Mouse (Mus musculus) kidney, embryonic 14.5 days (tissue): ENCODE data around the gene Lingo1. TPM values are rescaled to one million over a fixed set of nuclear protein-coding genes. Genes with fewer than 3 reads are reported as not detected.

Experiments
- ATAC-seq: fragments of 200-750 bp; cut with Nextera tagmentation; 2 replicates; pipeline ENCODE4 v1.8.0; 2017; ENCODE audit warnings: moderate number of reproducible peaks, mild to moderate bottlenecking, moderate TSS enrichment, moderate library complexity; ENCODE audit not compliant: low FRiP score, low TSS enrichment
- H3K27ac ChIP-seq: fragments of 300-500 bp; sonication (generic); 2 replicates; pipeline ENCODE4 v1.5.1; 2014; ENCODE audit warnings: low read depth, mild to moderate bottlenecking, low read length, moderate library complexity, mixed read lengths
- H3K27me3 ChIP-seq: fragments of 300-500 bp; sonication (generic); 2 replicates; pipeline ENCODE4 v1.6.1; 2014; ENCODE audit warnings: mild to moderate bottlenecking, low read length; ENCODE audit not compliant: control insufficient read depth, insufficient read depth
- H3K36me3 ChIP-seq: fragments of 300-500 bp; sonication (generic); 2 replicates; pipeline ENCODE4 v1.6.1; 2014; ENCODE audit warnings: low read length, mixed read lengths; ENCODE audit not compliant: control insufficient read depth, insufficient read depth
- H3K4me1 ChIP-seq: fragments of 300-500 bp; sonication (generic); 2 replicates; pipeline ENCODE4 v1.6.1; 2014; ENCODE audit warnings: low read length, mixed read lengths; ENCODE audit not compliant: control insufficient read depth, insufficient read depth
- H3K4me2 ChIP-seq: fragments of 300-500 bp; sonication (generic); replicated peaks from 2 replicates; pipeline ENCODE4 v1.6.1; 2014; ENCODE audit warnings: low read depth, mild to moderate bottlenecking, low read length
- H3K4me3 ChIP-seq: fragments of 300-500 bp; sonication (generic); 2 replicates; pipeline ENCODE4 v1.5.1; 2014; ENCODE audit warnings: mild to moderate bottlenecking, low read length
- H3K9ac ChIP-seq: fragments of 300-500 bp; sonication (generic); 2 replicates; pipeline ENCODE4 v1.6.1; 2014; ENCODE audit warnings: low read depth, mild to moderate bottlenecking, low read length, moderate library complexity
- H3K9me3 ChIP-seq: fragments of 300-500 bp; sonication (generic); 2 replicates; pipeline ENCODE4 v1.6.1; 2016; ENCODE audit warnings: low read length; ENCODE audit not compliant: control insufficient read depth
- WGBS: fragments of 180-500 bp; shearing (Covaris S2); extraction: QIAGEN DNeasy Blood & Tissue Kit; methylation state at CpG from one replicate; pipeline ENCODE4 v1.1.7; 2014; 5-methylcytosine and 5-hydroxymethylcytosine counted together
- polyA plus RNA-seq: library from polyadenylated mRNA; unstranded; fragments of >200 nt; fragmentation: Nextera tagmentation; extraction: Ambion mirVana; gene quantifications from 2 replicates; pipeline ENCODE4 v1.2.1, GENCODE M21; 2014

Lingo1 gene
- polyA plus RNA-seq, 1 experiment from 2014 or later: 4.6 TPM

- no peak for ATAC-seq
- Histone ChIP-seq H3K27ac (no peak overlapping the region), H3K4me3 (no peak overlapping the region), H3K9me3 (no peaks in the 10 kb centered on the region), H3K36me3 (no peaks in the 10 kb centered on the region), H3K27me3 (no peaks in the 10 kb centered on the region), H3K4me1 (no peaks in the 10 kb centered on the region), H3K9ac (no peak overlapping the region), H3K4me2 (no peak overlapping the region)
- WGBS: 46% methylated on average over 11 of the region's 11 CpGs
Measured at GRCm38 (mm10) chr9:56766629-56767357, 29.5 kb downstream of the Lingo1 start.

DNA sequence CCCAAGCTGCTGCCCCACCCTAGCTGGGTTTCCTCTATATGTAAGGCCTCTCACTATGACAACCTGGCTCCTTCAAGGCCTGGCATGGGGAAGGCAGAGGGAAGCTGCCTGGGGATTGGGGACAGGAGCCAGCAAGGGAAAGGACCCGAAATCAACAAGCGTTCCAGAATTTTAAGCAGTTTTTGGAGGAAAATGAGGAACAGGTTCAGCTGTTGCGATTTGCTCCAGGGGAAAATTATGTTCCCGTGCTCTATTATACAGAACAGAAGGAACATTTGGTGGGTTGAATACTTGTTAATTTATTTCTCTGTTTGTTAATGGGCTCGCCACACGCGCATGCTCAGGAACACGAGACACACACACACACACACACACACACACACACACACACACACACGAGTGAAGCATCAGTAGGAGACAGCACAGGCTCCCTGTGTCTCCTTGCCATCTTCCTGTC, 34.1 kb downstream of the Lingo1 start:
- no peak for ATAC-seq
- Histone ChIP-seq H3K4me2 (no peak overlapping the region), H3K36me3 (no peaks in the 10 kb centered on the region), H3K9ac (no peak overlapping the region), H3K4me1 (no peaks in the 10 kb centered on the region), H3K4me3 (no peak overlapping the region), H3K27me3 (no peaks in the 10 kb centered on the region), H3K9me3 (no peaks in the 10 kb centered on the region), H3K27ac (no peak overlapping the region)
- 86% methylated on average over 9 of the region's 9 CpGs for WGBS

- Histone ChIP-seq H3K9ac (no peak overlapping the region), H3K4me2 (no peak overlapping the region), H3K4me1 (no peaks in the 10 kb centered on the region), H3K27ac (no peak overlapping the region), H3K27me3 (no peaks in the 10 kb centered on the region), H3K36me3 (no peaks in the 10 kb centered on the region), H3K9me3 (no peaks in the 10 kb centered on the region), H3K4me3 (no peak overlapping the region)
- no peak for ATAC-seq
- 13% methylated on average over 11 of the region's 11 CpGs for WGBS
Measured at GRCm38 (mm10) chr9:56757791-56758190, 38.5 kb downstream of the Lingo1 start.

- Histone ChIP-seq H3K9me3 (no peaks in the 10 kb centered on the region), H3K27ac (no peak overlapping the region), H3K4me1 (no peaks in the 10 kb centered on the region), H3K9ac (no peak overlapping the region), H3K27me3 (no peaks in the 10 kb centered on the region), H3K4me3 (no peak overlapping the region), H3K4me2 (no peak overlapping the region), H3K36me3 (no peaks in the 10 kb centered on the region)
- 59% methylated on average over 5 of the region's 5 CpGs for WGBS
- no peak for ATAC-seq
Measured at GRCm38 (mm10) chr9:56755119-56755518, 41.1 kb downstream of the Lingo1 start.

- no peaks in the 10 kb centered on the region for H3K4me1 ChIP-seq
- no peaks in the 10 kb centered on the region for H3K36me3 ChIP-seq
- H3K9ac ChIP-seq: no peak overlapping the region
- no peak overlapping the region for H3K4me2 ChIP-seq
- no peak overlapping the region for H3K4me3 ChIP-seq
- H3K27ac ChIP-seq: no peak overlapping the region
- WGBS: 82% methylated on average over 6 of the region's 6 CpGs
- no peaks in the 10 kb centered on the region for H3K9me3 ChIP-seq
- ATAC-seq: no peak
- no peaks in the 10 kb centered on the region for H3K27me3 ChIP-seq
Measured at GRCm38 (mm10) chr9:56753386-56753785, 42.9 kb downstream of the Lingo1 start.

- H3K9me3 ChIP-seq: no peaks in the 10 kb centered on the region
- no peak for ATAC-seq
- no peak overlapping the region for H3K9ac ChIP-seq
Measured at GRCm38 (mm10) chr9:56748056-56748455, 48.2 kb downstream of the Lingo1 start.

GRCm38 (mm10) chr9:56746926-56747294, 49.4 kb downstream of the Lingo1 start:
- Histone ChIP-seq H3K9me3 (no peaks in the 10 kb centered on the region), H3K27ac (no peak overlapping the region), H3K36me3 (no peaks in the 10 kb centered on the region), H3K4me2 (no peak overlapping the region), H3K27me3 (no peaks in the 10 kb centered on the region), H3K9ac (no peak overlapping the region), H3K4me1 (no peaks in the 10 kb centered on the region), H3K4me3 (no peak overlapping the region)
- 62% methylated on average over 4 of the region's 4 CpGs for WGBS
- ATAC-seq: no peak

More at GRCm38 (mm10) chr9:56748056-56748455, 48.2 kb downstream of the Lingo1 start:
- no peak overlapping the region for H3K4me3 ChIP-seq
- no peaks in the 10 kb centered on the region for H3K4me1 ChIP-seq
- no peak overlapping the region for H3K27ac ChIP-seq
- 64% methylated on average over 5 of the region's 5 CpGs for WGBS
- no peaks in the 10 kb centered on the region for H3K36me3 ChIP-seq
- no peak overlapping the region for H3K4me2 ChIP-seq
- H3K27me3 ChIP-seq: no peaks in the 10 kb centered on the region

GRCm38 (mm10) chr9:56746195-56746925, 49.9 kb downstream of the Lingo1 start:
- Histone ChIP-seq H3K4me1 (no peaks in the 10 kb centered on the region), H3K27me3 (no peaks in the 10 kb centered on the region), H3K4me2 (no peak overlapping the region), H3K9me3 (no peaks in the 10 kb centered on the region), H3K36me3 (no peaks in the 10 kb centered on the region), H3K9ac (no peak overlapping the region), H3K27ac (no peak overlapping the region), H3K4me3 (no peak overlapping the region)
- no peak for ATAC-seq
- 50% methylated on average over 14 of the region's 14 CpGs for WGBS

GRCm38 (mm10) chr9:56744369-56744768, 51.9 kb downstream of the Lingo1 start:
- Histone ChIP-seq H3K27me3 (no peaks in the 10 kb centered on the region), H3K4me1 (no peaks in the 10 kb centered on the region), H3K9ac (no peak overlapping the region), H3K4me2 (no peak overlapping the region), H3K36me3 (no peaks in the 10 kb centered on the region), H3K9me3 (no peaks in the 10 kb centered on the region), H3K27ac (no peak overlapping the region), H3K4me3 (no peak overlapping the region)
- WGBS: 34% methylated on average over 5 of the region's 5 CpGs
- ATAC-seq: no peak
